Mouse (Mus musculus) thymus, adult 2 months (tissue): ENCODE results near the gene Arntl. TPM values are rescaled to one million over a fixed set of nuclear protein-coding genes. Genes with fewer than 3 reads are reported as not detected.

Source experiments
- DNase-seq: peaks from one replicate; pipeline ENCODE4 v3.0.0; 2021
- H3K27ac ChIP-seq: fragments of 200-500 bp; 2 replicates; pipeline ENCODE4 v1.5.1; 2012; ENCODE audit warnings: low read length, control low read depth; ENCODE audit not compliant: control insufficient read depth, insufficient read depth
- H3K27me3 ChIP-seq: fragments of 200-500 bp; 2 replicates; pipeline ENCODE4 v1.6.1; 2012; ENCODE audit warnings: mild to moderate bottlenecking, low read length, moderate library complexity, mixed read lengths; ENCODE audit not compliant: control insufficient read depth, insufficient read depth
- H3K36me3 ChIP-seq: fragments of 200-500 bp; 2 replicates; pipeline ENCODE4 v1.6.1; 2012; ENCODE audit warnings: mild to moderate bottlenecking, low read length, moderate library complexity; ENCODE audit not compliant: control insufficient read depth, insufficient read depth
- H3K4me1 ChIP-seq: fragments of 200-500 bp; replicated peaks from 2 replicates; pipeline ENCODE4 v1.6.1; 2012; ENCODE audit warnings: low read length; ENCODE audit not compliant: control insufficient read depth, insufficient read depth
- H3K4me3 ChIP-seq: fragments of 200-500 bp; 2 replicates; pipeline ENCODE4 v1.5.1; 2012; ENCODE audit warnings: mild to moderate bottlenecking, low read length, control low read depth, moderate library complexity; ENCODE audit not compliant: control insufficient read depth, insufficient read depth
- CTCF ChIP-seq: fragments of 200-500 bp; IDR thresholded peaks from 2 replicates; pipeline ENCODE4 v1.5.1; 2012; ENCODE audit warnings: mild to moderate bottlenecking, control low read depth, low read length, moderate library complexity, borderline replicate concordance; ENCODE audit not compliant: control insufficient read depth, poor library complexity, insufficient read depth; ENCODE audit errors: extremely low read depth
- POLR2A ChIP-seq: fragments of 200-500 bp; IDR thresholded peaks from 2 replicates; pipeline ENCODE4 v1.6.1; 2012; ENCODE audit warnings: mild to moderate bottlenecking, low read length, control low read depth, moderate library complexity; ENCODE audit not compliant: control insufficient read depth, poor library complexity, insufficient read depth; ENCODE audit errors: extremely low read depth
- WGBS: fragments of 180-500 bp; shearing (Covaris S2); methylation state at CpG from one replicate; pipeline ENCODE4 v1.1.7; 2018; 5-methylcytosine and 5-hydroxymethylcytosine counted together
- polyA plus RNA-seq: library from polyadenylated mRNA; depleted of rRNA; stranded (reverse); fragments of >200 nt; gene quantifications from 2 replicates; pipeline ENCODE4 v1.2.3, GENCODE M21; 2012

Gene Arntl
- polyA plus RNA-seq, 1 experiment, result 43.9 TPM

GRCm38 (mm10) chr7:113263990-113264389 is 56.7 kb downstream of the Arntl start:
- no peak for DNase-seq
- Histone ChIP-seq H3K4me1 (peaks cover 48% of the 10 kb centered on the region), H3K4me3 (no peak overlapping the region), H3K36me3 (no peaks in the 10 kb centered on the region), H3K27ac (no peak overlapping the region), H3K27me3 (no peaks in the 10 kb centered on the region)
- 87% methylated on average over 1 of the region's 1 CpGs for WGBS
- TF ChIP-seq CTCF, result no peak
- no peak for TF ChIP-seq POLR2A

DNA sequence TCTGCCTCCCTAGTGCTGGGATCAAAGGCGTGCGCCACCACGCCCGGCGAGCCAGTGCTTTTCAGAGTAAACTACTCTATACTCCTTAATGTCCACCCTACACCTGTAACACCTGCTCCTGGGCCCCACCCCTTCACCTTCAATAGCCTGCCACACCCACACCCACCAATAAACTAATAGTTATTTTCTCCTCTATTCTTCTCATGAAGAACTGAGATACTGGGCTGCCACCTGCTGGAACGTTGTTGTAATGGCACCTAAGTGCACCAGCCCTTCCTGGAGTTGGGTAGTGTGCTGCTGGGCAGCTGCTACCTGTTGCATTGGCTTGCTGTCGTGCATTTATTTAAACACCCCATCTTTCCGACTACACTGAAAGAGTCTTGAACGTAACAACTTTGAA is 61.0 kb downstream of the Arntl start:
- Histone ChIP-seq H3K36me3 (no peaks in the 10 kb centered on the region), H3K27me3 (no peaks in the 10 kb centered on the region), H3K4me3 (no peak overlapping the region), H3K27ac (no peak overlapping the region), H3K4me1 (peaks cover 29% of the 10 kb centered on the region)
- 82% methylated on average over 9 of the region's 9 CpGs for WGBS
- DNase-seq, result peak; percentile 72
- TF ChIP-seq POLR2A (no peak), CTCF (peak; percentile 45; the same call in 1 of the 2 replicates)

DNA sequence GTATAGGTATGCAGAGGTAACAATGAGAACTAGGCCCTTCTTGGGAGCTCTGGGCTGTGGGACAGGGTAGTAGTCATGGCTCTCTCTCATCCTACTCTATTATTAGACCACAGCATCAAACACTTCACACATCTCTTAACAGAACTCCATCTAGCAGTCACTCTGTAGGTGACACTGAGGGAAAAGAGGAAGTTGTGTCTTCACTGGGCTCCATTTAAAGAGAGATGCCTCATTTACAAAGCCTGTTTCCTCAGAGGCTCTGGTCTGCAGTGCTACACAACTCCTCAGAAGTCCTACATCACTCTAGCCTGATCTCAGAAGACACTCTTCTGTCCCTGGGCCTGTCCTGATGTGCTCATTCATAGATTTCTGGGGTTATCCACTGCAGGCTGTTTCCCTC is 61.8 kb downstream of the Arntl start:
- Histone ChIP-seq H3K36me3 (no peaks in the 10 kb centered on the region), H3K27ac (no peak overlapping the region), H3K4me3 (no peak overlapping the region), H3K27me3 (no peaks in the 10 kb centered on the region), H3K4me1 (peaks cover 22% of the 10 kb centered on the region)
- no peak for TF ChIP-seq POLR2A
- no peak for TF ChIP-seq CTCF
- no peak for DNase-seq

- DNase-seq, result peak; percentile 16
- Histone ChIP-seq H3K36me3 (no peaks in the 10 kb centered on the region), H3K27me3 (no peaks in the 10 kb centered on the region), H3K4me1 (peaks cover 15% of the 10 kb centered on the region), H3K4me3 (no peak overlapping the region), H3K27ac (no peak overlapping the region)
- TF ChIP-seq POLR2A, result no peak
- no peak for TF ChIP-seq CTCF
- WGBS, result 44% methylated on average over 3 of the region's 3 CpGs
These were observed 62.7 kb downstream of the Arntl start for GRCm38 (mm10) chr7:113269921-113270320.

GRCm38 (mm10) chr7:113270551-113270950 is 63.3 kb downstream of the Arntl start:
- DNase-seq, result no peak

GRCm38 (mm10) chr7:113270991-113271390 is 63.7 kb downstream of the Arntl start:
- Histone ChIP-seq H3K27ac (no peak overlapping the region), H3K27me3 (no peaks in the 10 kb centered on the region), H3K4me1 (peaks cover 10% of the 10 kb centered on the region), H3K4me3 (no peak overlapping the region), H3K36me3 (no peaks in the 10 kb centered on the region)
- no peak for TF ChIP-seq CTCF
- TF ChIP-seq POLR2A, result no peak
- 96% methylated on average over 2 of the region's 2 CpGs for WGBS
- DNase-seq, result no peak

More at GRCm38 (mm10) chr7:113270551-113270950, 63.3 kb downstream of the Arntl start:
- no peaks in the 10 kb centered on the region for H3K27me3 ChIP-seq
- TF ChIP-seq CTCF (no peak), POLR2A (no peak)
- no peak overlapping the region for H3K27ac ChIP-seq
- peaks cover 10% of the 10 kb centered on the region for H3K4me1 ChIP-seq
- no peak overlapping the region for H3K4me3 ChIP-seq
- no peaks in the 10 kb centered on the region for H3K36me3 ChIP-seq
- WGBS, result 92% methylated on average over 10 of the region's 10 CpGs

GRCm38 (mm10) chr7:113272338-113272997 is 65.2 kb downstream of the Arntl start:
- Histone ChIP-seq H3K27ac (no peak overlapping the region), H3K4me1 (peaks cover 10% of the 10 kb centered on the region), H3K27me3 (no peaks in the 10 kb centered on the region), H3K4me3 (no peak overlapping the region), H3K36me3 (no peaks in the 10 kb centered on the region)
- DNase-seq, result no peak
- TF ChIP-seq POLR2A, result no peak
- no peak for TF ChIP-seq CTCF
- 96% methylated on average over 5 of the region's 6 CpGs for WGBS
